Mouse (Mus musculus) lung, embryonic 15.5 days (tissue): ENCODE measurements around the gene Tnnt1. TPM values are rescaled to one million over a fixed set of nuclear protein-coding genes. Genes with fewer than 3 reads are reported as not detected.

Source experiments
- ATAC-seq: fragments of 200-750 bp; cut with Nextera tagmentation; 2 replicates; pipeline ENCODE4 v1.8.0; 2017; ENCODE audit warnings: moderate number of reproducible peaks, borderline replicate concordance; ENCODE audit not compliant: low FRiP score, low TSS enrichment; ENCODE audit errors: extremely low read depth
- H3K27ac ChIP-seq: fragments of 300-500 bp; sonication (generic); 2 replicates; pipeline ENCODE4 v1.5.1; 2015; ENCODE audit warnings: moderate library complexity, mild to moderate bottlenecking, inconsistent platforms
- H3K27me3 ChIP-seq: fragments of 300-500 bp; sonication (generic); 2 replicates; pipeline ENCODE4 v1.6.1; 2015; ENCODE audit warnings: inconsistent platforms
- H3K36me3 ChIP-seq: fragments of 300-500 bp; sonication (generic); 2 replicates; pipeline ENCODE4 v1.6.1; 2015; ENCODE audit warnings: inconsistent platforms
- H3K4me1 ChIP-seq: fragments of 300-500 bp; sonication (generic); 2 replicates; pipeline ENCODE4 v1.6.1; 2015; ENCODE audit warnings: inconsistent platforms
- H3K4me2 ChIP-seq: fragments of 300-500 bp; sonication (generic); 2 replicates; pipeline ENCODE4 v1.6.1; 2015; ENCODE audit warnings: inconsistent platforms, mild to moderate bottlenecking, moderate library complexity
- H3K4me3 ChIP-seq: fragments of 300-500 bp; sonication (generic); 2 replicates; pipeline ENCODE4 v1.5.1; 2015; ENCODE audit warnings: mild to moderate bottlenecking, inconsistent platforms
- H3K9ac ChIP-seq: fragments of 300-500 bp; sonication (generic); 2 replicates; pipeline ENCODE4 v1.6.1; 2015; ENCODE audit warnings: inconsistent platforms
- H3K9me3 ChIP-seq: fragments of 300-500 bp; sonication (generic); 2 replicates; pipeline ENCODE4 v1.6.1; 2016; ENCODE audit warnings: inconsistent platforms
- WGBS: fragments of 180-500 bp; shearing (Covaris S2); methylation state at CpG from one replicate; pipeline ENCODE4 v1.1.7; 2015; 5-methylcytosine and 5-hydroxymethylcytosine counted together
- polyA plus RNA-seq: library from polyadenylated mRNA; unstranded; fragments of >200 nt; fragmentation: Nextera tagmentation; extraction: Ambion mirVana; gene quantifications from 2 replicates; pipeline ENCODE4 v1.2.1, GENCODE M21; 2015

Tnnt1 gene
- polyA plus RNA-seq, 1 experiment from 2014 or later, result 23.1 TPM

DNA sequence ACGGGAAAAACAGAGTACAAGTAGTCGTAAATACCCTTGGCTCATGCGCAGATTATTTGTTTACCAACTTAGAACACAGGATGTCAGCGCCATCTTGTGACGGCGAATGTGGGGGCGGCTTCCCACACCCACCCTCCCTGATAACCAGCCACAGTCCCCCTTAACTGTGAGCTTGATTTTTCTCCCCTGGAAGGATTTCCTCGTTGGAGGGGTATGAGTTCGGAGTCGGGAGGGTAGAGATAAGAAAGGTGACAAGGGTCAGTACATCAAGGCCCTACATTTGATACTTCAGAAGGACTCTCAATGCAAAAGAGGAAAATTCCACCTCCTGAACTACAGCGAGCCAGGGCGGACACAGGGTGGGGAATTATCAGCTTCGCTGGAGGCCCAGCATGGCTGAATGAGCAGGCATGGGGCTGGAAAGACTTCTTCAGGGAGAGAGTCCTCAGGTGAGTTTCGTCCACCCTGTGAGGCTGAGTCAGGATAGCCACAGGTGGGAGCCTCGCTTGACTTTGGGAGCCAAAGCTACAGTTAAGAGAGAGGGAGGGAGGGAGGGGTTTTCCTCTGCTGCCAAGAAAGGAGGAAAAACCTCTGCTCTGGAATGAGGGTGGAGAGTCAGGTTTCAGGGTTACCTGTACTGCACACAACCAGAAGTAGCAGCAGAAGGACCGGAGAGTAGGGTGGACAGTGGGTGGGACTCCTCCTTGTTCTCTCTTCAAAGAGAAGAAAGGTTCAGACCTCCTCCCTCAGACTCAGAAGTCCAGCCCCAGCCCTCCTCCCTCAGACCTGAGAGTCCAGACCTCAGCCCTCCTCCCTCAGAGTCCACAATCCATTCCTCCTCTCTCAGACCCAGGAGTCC, 55.4 kb downstream of the Tnnt1 start, which contains the start of gene Eps8l1:
Gene Eps8l1 (plus strand): TSS at position 99 of the 859 bp plus-strand sequence.
- peak; percentile 47 for ATAC-seq
- Histone ChIP-seq H3K27ac (peak within 1 kb of the TSS; percentile 83), H3K9me3 (no peaks in the 10 kb centered on the region), H3K27me3 (no peaks in the 10 kb centered on the region), H3K4me1 (no peaks in the 10 kb centered on the region), H3K9ac (peak within 1 kb of the TSS; percentile 19; the same call in 1 of the 2 replicates), H3K4me3 (peak within 1 kb of the TSS; percentile 28), H3K36me3 (no peaks in the 10 kb centered on the region), H3K4me2 (peak within 1 kb of the TSS; percentile 44)
- WGBS, result 49% methylated on average over 14 of the region's 16 CpGs

Other genes starting within 250 kb of the Tnnt1 start
- 0.14 TPM in 1 of 2 replicates, not detected in the other for gene Ncr1, start 178.7 kb downstream of the Tnnt1 start, polyA plus RNA-seq
- gene Gp6, start 118.6 kb downstream of the Tnnt1 start, polyA plus RNA-seq, result 0.78 and 0.80 TPM in 2 replicates
- 20.9 and 22.1 TPM in 2 replicates for gene Rdh13, start 70.7 kb downstream of the Tnnt1 start, polyA plus RNA-seq
- 14.1 and 15.5 TPM in 2 replicates for gene Eps8l1, start 55.7 kb downstream of the Tnnt1 start, polyA plus RNA-seq
- gene Ppp1r12c, start 14.7 kb downstream of the Tnnt1 start, polyA plus RNA-seq, result 41.6 and 49.0 TPM in 2 replicates
- gene Tnni3, start 7.8 kb upstream of the Tnnt1 start, polyA plus RNA-seq, result 79.8 and 114 TPM in 2 replicates
- gene Dnaaf3, start 16.1 kb upstream of the Tnnt1 start, polyA plus RNA-seq, result 2.9 and 3.2 TPM in 2 replicates
- gene Syt5, start 31.2 kb upstream of the Tnnt1 start, polyA plus RNA-seq, result 4.8 and 5.7 TPM in 2 replicates
- gene Ptprh, start 87.7 kb upstream of the Tnnt1 start, polyA plus RNA-seq, result not detected in 2 replicates
- gene Tmem86b, start 115.0 kb upstream of the Tnnt1 start, polyA plus RNA-seq, result 0.76 and 1.00 TPM in 2 replicates
- gene Ppp6r1, start 142.6 kb upstream of the Tnnt1 start, polyA plus RNA-seq, result 9.0 and 9.2 TPM in 2 replicates
- 99.4 and 99.6 TPM in 2 replicates for gene Hspbp1, start 168.7 kb upstream of the Tnnt1 start, polyA plus RNA-seq
- gene Brsk1, start 174.2 kb upstream of the Tnnt1 start, polyA plus RNA-seq, result 0.87 and 1.1 TPM in 2 replicates
- 0.07 and 0.10 TPM in 2 replicates for gene Tmem150b, start 208.9 kb upstream of the Tnnt1 start, polyA plus RNA-seq
- 53.9 and 60.3 TPM in 2 replicates for gene Kmt5c, start 223.7 kb upstream of the Tnnt1 start, polyA plus RNA-seq
- 62.9 and 64.1 TPM in 2 replicates for gene Cox6b2, start 236.7 kb upstream of the Tnnt1 start, polyA plus RNA-seq